Mouse (Mus musculus) myocyte (in vitro differentiated cells): Measurements from ENCODE around the gene Ulk2. TPM values are rescaled to one million over a fixed set of nuclear protein-coding genes. Genes with fewer than 3 reads are reported as not detected.
"Not testable (repeated sequence)": the region's sequence is repeated elsewhere in the genome, so short reads cannot be mapped to it uniquely, and the experiment has no call there.

ENCODE experiments used
- H3K27me3 ChIP-seq: one replicate; pipeline ENCODE4 v1.6.1; 2011; ENCODE audit not compliant: control insufficient read depth, insufficient read depth, insufficient read length
- H3K36me3 ChIP-seq: one replicate; pipeline ENCODE4 v1.6.1; 2011; ENCODE audit not compliant: control insufficient read depth, insufficient read depth
- H3K4me2 ChIP-seq: one replicate; pipeline ENCODE4 v1.6.1; 2011; ENCODE audit warnings: low read depth, control low read depth
- H3K4me3 ChIP-seq: one replicate; pipeline ENCODE4 v1.5.1; 2011; ENCODE audit warnings: mild to moderate bottlenecking, control low read depth, moderate library complexity
- H3K79me2 ChIP-seq: one replicate; pipeline ENCODE4 v1.6.1; 2011; ENCODE audit not compliant: control insufficient read depth, insufficient read depth
- H3ac ChIP-seq: one replicate; pipeline ENCODE4 v1.6.1; 2011; ENCODE audit not compliant: control insufficient read depth, insufficient read length
- CEBPB ChIP-seq: IDR thresholded peaks from 2 replicates; pipeline ENCODE4 v1.6.1; 2011; ENCODE audit warnings: mild to moderate bottlenecking, moderate library complexity; ENCODE audit not compliant: poor library complexity, insufficient read depth, severe bottlenecking
- E2F4 ChIP-seq: IDR thresholded peaks from one replicate; pipeline ENCODE4 v1.6.1; 2011; ENCODE audit warnings: mild to moderate bottlenecking, control low read depth, moderate library complexity; ENCODE audit not compliant: insufficient read depth
- MAX ChIP-seq: IDR thresholded peaks from one replicate; pipeline ENCODE4 v1.6.1; 2011; ENCODE audit warnings: low read depth, mild to moderate bottlenecking, control low read depth
- MYOD1 ChIP-seq, 3 experiments: IDR thresholded peaks; one replicate each; pipeline ENCODE4 v1.6.1; 2011; ENCODE audit warnings: control low read depth in 2 of 3, low read depth in 2 of 3, mild to moderate bottlenecking in 2 of 3, moderate library complexity in 1 of 3; ENCODE audit not compliant: insufficient read length in 2 of 3, control insufficient read depth in 1 of 3
- MYOG ChIP-seq, 3 experiments: IDR thresholded peaks; one replicate each; pipeline ENCODE4 v1.6.1; 2011; ENCODE audit warnings: control low read depth in 2 of 3, low read depth in 2 of 3, mild to moderate bottlenecking in 2 of 3; ENCODE audit not compliant: insufficient read length in 2 of 3, control insufficient read depth in 1 of 3, insufficient read depth in 1 of 3
- POLR2A ChIP-seq: IDR thresholded peaks from one replicate; pipeline ENCODE4 v1.6.1; 2011; ENCODE audit warnings: low read depth, mild to moderate bottlenecking, control low read depth, moderate library complexity; ENCODE audit not compliant: insufficient read length
- POLR2AphosphoS2 ChIP-seq: IDR thresholded peaks from one replicate; pipeline ENCODE4 v1.6.1; 2011; ENCODE audit warnings: low read depth, control low read depth; ENCODE audit not compliant: insufficient read length
- REST ChIP-seq: IDR thresholded peaks from one replicate; pipeline ENCODE4 v1.6.1; 2011; ENCODE audit warnings: mild to moderate bottlenecking, control low read depth, moderate library complexity; ENCODE audit not compliant: insufficient read depth, insufficient read length
- SRF ChIP-seq: IDR thresholded peaks from one replicate; pipeline ENCODE4 v1.6.1; 2011; ENCODE audit warnings: low read depth; ENCODE audit not compliant: control insufficient read depth, insufficient read length
- TCF12 ChIP-seq: IDR thresholded peaks from one replicate; pipeline ENCODE4 v1.6.1; 2011; ENCODE audit warnings: mild to moderate bottlenecking, control low read depth; ENCODE audit not compliant: poor library complexity, insufficient read depth, severe bottlenecking
- TCF3 ChIP-seq: IDR thresholded peaks from one replicate; pipeline ENCODE4 v1.6.1; 2011; ENCODE audit warnings: low read depth, control low read depth; ENCODE audit not compliant: insufficient read length
- USF1 ChIP-seq: IDR thresholded peaks from one replicate; pipeline ENCODE4 v1.6.1; 2011; ENCODE audit warnings: low read depth, mild to moderate bottlenecking, control low read depth, moderate library complexity
- polyA plus RNA-seq: library from polyadenylated mRNA; unstranded; fragments of >200 nt; fragmentation: generic; extraction: Trizol; gene quantifications from one replicate; pipeline ENCODE4 v1.2.1, GENCODE M21; 2012; ENCODE audit warnings: missing spikeins

The Ulk2 gene
- polyA plus RNA-seq, 1 experiment = 9.3 TPM

GRCm38 (mm10) chr11:61808551-61809117, 46.2 kb downstream of the Ulk2 start:
- Histone ChIP-seq H3K4me2 (no peak overlapping the region), H3K4me3 (no peak overlapping the region), H3K27me3 (no peaks in the 10 kb centered on the region), H3K36me3 (peaks cover 37% of the 10 kb centered on the region), H3K79me2 (no peaks in the 10 kb centered on the region), H3ac (no peak overlapping the region)
- no peak for TF ChIP-seq TCF12
- TF ChIP-seq USF1 = no peak
- no peak for TF ChIP-seq MAX
- TF ChIP-seq TCF3 = no peak
- no peak for TF ChIP-seq POLR2A
- no peak for TF ChIP-seq MYOD1 (IDR thresholded peaks at IDR 0.05; ENCODE audit: control insufficient read depth in 1 of 3, insufficient read length in 2 of 3, low read depth in 2 of 3)
- no peak for TF ChIP-seq POLR2AphosphoS2
- no peak for TF ChIP-seq SRF
- no peak for TF ChIP-seq REST
- no peak for TF ChIP-seq CEBPB
- TF ChIP-seq MYOG (IDR thresholded peaks at IDR 0.05; ENCODE audit: control insufficient read depth in 1 of 3, insufficient read depth in 1 of 3, insufficient read length in 2 of 3, low read depth in 2 of 3) = no peak
- TF ChIP-seq E2F4 = no peak

- Histone ChIP-seq H3K79me2 (no peaks in the 10 kb centered on the region), H3K36me3 (peaks cover 35% of the 10 kb centered on the region), H3K4me3 (no peak overlapping the region)
These were observed 61.4 kb downstream of the Ulk2 start for GRCm38 (mm10) chr11:61793441-61793840.

GRCm38 (mm10) chr11:61788550-61788949, 66.3 kb downstream of the Ulk2 start:
- no peaks in the 10 kb centered on the region for H3K79me2 ChIP-seq
- no peak overlapping the region for H3K4me3 ChIP-seq
- H3K4me2 ChIP-seq = no peak overlapping the region
- no peaks in the 10 kb centered on the region for H3K27me3 ChIP-seq
- no peak for TF ChIP-seq POLR2AphosphoS2
- TF ChIP-seq POLR2A = no peak
- no peak for TF ChIP-seq E2F4
- no peak for TF ChIP-seq TCF3
- TF ChIP-seq MYOD1 (IDR thresholded peaks at IDR 0.05; ENCODE audit: control insufficient read depth in 1 of 3, insufficient read length in 2 of 3, low read depth in 2 of 3) = no peak
- TF ChIP-seq REST = no peak
- TF ChIP-seq TCF12 = no peak
- no peak for TF ChIP-seq MAX
- no peak for TF ChIP-seq CEBPB
- no peak for TF ChIP-seq MYOG (IDR thresholded peaks at IDR 0.05; ENCODE audit: control insufficient read depth in 1 of 3, insufficient read depth in 1 of 3, insufficient read length in 2 of 3, low read depth in 2 of 3)
- no peak for TF ChIP-seq USF1
- no peak for TF ChIP-seq SRF
- H3K36me3 ChIP-seq = peaks cover 50% of the 10 kb centered on the region
- no peak overlapping the region for H3ac ChIP-seq

More at GRCm38 (mm10) chr11:61793441-61793840, 61.4 kb downstream of the Ulk2 start:
- no peak overlapping the region for H3ac ChIP-seq
- H3K4me2 ChIP-seq = no peak overlapping the region
- TF ChIP-seq POLR2A (no peak), MYOG (IDR thresholded peaks at IDR 0.05; ENCODE audit: control insufficient read depth in 1 of 3, insufficient read depth in 1 of 3, insufficient read length in 2 of 3, low read depth in 2 of 3) (no peak), POLR2AphosphoS2 (no peak), MAX (no peak), REST (no peak), MYOD1 (IDR thresholded peaks at IDR 0.05; ENCODE audit: control insufficient read depth in 1 of 3, insufficient read length in 2 of 3, low read depth in 2 of 3) (no peak), E2F4 (no peak), CEBPB (no peak), USF1 (no peak), TCF12 (no peak), TCF3 (no peak), SRF (no peak)
- H3K27me3 ChIP-seq = no peaks in the 10 kb centered on the region

GRCm38 (mm10) chr11:61782526-61782925, 72.3 kb downstream of the Ulk2 start:
- peaks cover 43% of the 10 kb centered on the region for H3K36me3 ChIP-seq
- H3K4me2 ChIP-seq, H3K79me2 ChIP-seq, H3ac ChIP-seq, H3K4me3 ChIP-seq, H3K27me3 ChIP-seq: not testable (repeated sequence)

GRCm38 (mm10) chr11:61774551-61775149, 80.2 kb downstream of the Ulk2 start:
- H3ac ChIP-seq = no peak overlapping the region
- TF ChIP-seq MAX = no peak
- no peak for TF ChIP-seq TCF3
- no peak for TF ChIP-seq REST
- no peak for TF ChIP-seq POLR2AphosphoS2
- no peak for TF ChIP-seq E2F4
- no peak for TF ChIP-seq TCF12
- TF ChIP-seq MYOG (IDR thresholded peaks at IDR 0.05; ENCODE audit: control insufficient read depth in 1 of 3, insufficient read depth in 1 of 3, insufficient read length in 2 of 3, low read depth in 2 of 3) = no peak
- no peak for TF ChIP-seq SRF
- no peak for TF ChIP-seq MYOD1 (IDR thresholded peaks at IDR 0.05; ENCODE audit: control insufficient read depth in 1 of 3, insufficient read length in 2 of 3, low read depth in 2 of 3)
- no peak for TF ChIP-seq POLR2A
- TF ChIP-seq USF1 = no peak
- no peak for TF ChIP-seq CEBPB
- no peak overlapping the region for H3K4me2 ChIP-seq
- no peaks in the 10 kb centered on the region for H3K27me3 ChIP-seq
- peaks cover 23% of the 10 kb centered on the region for H3K36me3 ChIP-seq
- H3K79me2 ChIP-seq = no peaks in the 10 kb centered on the region
- no peak overlapping the region for H3K4me3 ChIP-seq
